Mouse (Mus musculus): ENCODE measurements around the gene Hepacam2. TPM values are rescaled to one million over a fixed set of nuclear protein-coding genes. Genes with fewer than 3 reads are reported as not detected.

Gene Hepacam2
- polyA plus RNA-seq (2014; fragmentation: Nextera tagmentation; extraction: Ambion mirVana) = 0.07 and 0.22 TPM in 2 replicates

DNA sequence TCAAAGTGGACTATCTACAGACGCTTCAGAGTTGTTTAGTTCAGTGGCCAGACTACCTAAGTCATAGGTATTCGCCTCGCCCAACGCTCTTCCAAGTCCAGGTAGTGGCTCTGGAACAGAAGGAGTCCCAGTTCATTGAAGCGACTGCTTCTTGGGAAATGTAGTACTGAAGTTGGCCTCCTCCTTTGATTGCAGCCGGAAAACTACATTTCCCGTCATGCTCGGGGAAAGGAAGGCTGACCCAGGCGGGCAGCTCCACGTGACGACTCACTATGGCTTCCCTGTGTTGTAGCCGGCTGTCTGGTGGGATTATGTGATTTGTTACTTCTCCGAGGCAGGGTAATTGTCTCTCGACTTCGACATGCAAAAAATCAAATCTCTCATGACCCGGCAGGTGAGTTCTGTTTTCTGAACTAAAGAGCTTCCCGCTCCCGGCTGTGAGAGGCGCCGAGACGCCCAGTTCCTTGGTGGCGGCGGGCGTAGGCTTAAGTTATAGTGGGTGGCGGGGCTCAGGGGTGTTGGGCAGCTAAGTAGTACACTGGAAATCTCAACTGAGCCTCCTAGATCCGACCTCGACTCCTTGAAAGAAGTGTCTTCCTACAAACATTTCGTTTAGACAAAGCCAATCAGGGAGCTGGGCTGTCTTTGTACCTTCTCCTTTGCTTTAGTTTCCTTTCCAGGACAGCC, at the start of gene Hepacam2, which contains the start of gene Vps50:
Hepacam2 (minus strand) TSS at position 137 of the 687 bp plus-strand sequence.
Vps50 (plus strand) TSS at position 221 of the 687 bp plus-strand sequence.
- Histone ChIP-seq H3K4me3 (ENCODE audit: low read depth, low read length) (peak within 1 kb of the TSS; percentile 61), H3K27ac (ENCODE audit: low read depth, low read length) (no peak within 1 kb of the TSS), H3K27me3 (replicated peaks; ENCODE audit: control insufficient read depth, insufficient read depth, low read length) (no peaks in the 10 kb centered on the region), H3K4me1 (replicated peaks; ENCODE audit: control insufficient read depth, insufficient read depth, low read length) (no peaks in the 10 kb centered on the region), H3K9ac (ENCODE audit: low read depth, low read length) (peak within 1 kb of the TSS; percentile 74), H3K9me3 (ENCODE audit: control insufficient read depth, low read length) (no peaks in the 10 kb centered on the region), H3K4me2 (peak within 1 kb of the TSS; percentile 82), H3K36me3 (ENCODE audit: control insufficient read depth, insufficient read depth, low read length) (no peaks in the 10 kb centered on the region)
- under 1% methylated on average over 28 of the region's 28 CpGs for WGBS
- ATAC-seq (replicated peaks; ENCODE audit: low FRiP score) (peak; percentile 99), DNase-seq (ENCODE audit: low spot score) (peak; percentile 75)

DNA sequence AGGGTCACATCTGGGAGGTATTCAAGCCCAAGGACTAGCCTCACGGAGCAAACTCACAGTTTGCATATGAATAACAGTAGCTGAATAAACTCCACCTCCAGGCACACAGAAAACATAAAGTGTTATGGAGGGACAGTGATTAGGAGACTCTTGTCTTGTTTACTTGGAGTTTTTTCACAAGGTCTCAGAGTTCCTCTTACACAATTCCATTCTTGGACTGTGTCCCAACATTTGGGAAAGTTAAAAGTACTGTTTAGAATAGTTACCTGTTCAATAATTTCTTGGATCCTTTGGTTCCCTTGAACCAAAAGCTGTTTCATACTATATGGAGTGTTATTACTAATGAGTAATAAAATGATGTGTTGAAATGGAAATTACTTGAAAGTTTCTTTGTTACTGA, 46.9 kb upstream of the Hepacam2 start:
- WGBS = 83% methylated on average over 1 of the region's 1 CpGs
- no peaks in the 10 kb centered on the region for H3K36me3 ChIP-seq (ENCODE audit: control insufficient read depth, insufficient read depth, low read length)

DNA sequence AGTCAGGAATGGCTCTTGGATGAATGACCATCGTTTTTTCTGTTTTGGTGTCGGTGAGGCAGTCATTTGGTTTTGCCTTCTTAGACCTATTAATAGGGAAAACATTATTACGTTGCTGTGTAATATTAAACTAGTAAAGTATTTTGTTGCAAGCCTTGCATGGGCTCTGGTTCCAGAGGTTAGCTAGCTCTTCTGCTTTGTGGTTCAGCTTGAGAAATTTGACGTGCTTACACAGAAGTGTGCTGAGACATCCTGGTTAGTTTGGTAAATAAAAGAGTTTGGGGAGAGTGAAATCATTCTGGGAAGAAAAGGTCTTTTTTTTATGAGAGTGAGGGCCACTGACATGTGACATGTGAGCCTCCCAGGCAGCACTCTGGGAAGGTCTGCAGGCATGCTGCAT, 45.8 kb upstream of the Hepacam2 start:
- DNase-seq (ENCODE audit: low spot score) = no peak
- Histone ChIP-seq H3K9me3 (ENCODE audit: control insufficient read depth, low read length) (no peaks in the 10 kb centered on the region), H3K27ac (ENCODE audit: low read depth, low read length) (no peak overlapping the region), H3K9ac (ENCODE audit: low read depth, low read length) (no peak overlapping the region), H3K4me2 (no peak overlapping the region), H3K36me3 (ENCODE audit: control insufficient read depth, insufficient read depth, low read length) (no peaks in the 10 kb centered on the region), H3K4me3 (ENCODE audit: low read depth, low read length) (no peak overlapping the region), H3K27me3 (replicated peaks; ENCODE audit: control insufficient read depth, insufficient read depth, low read length) (no peaks in the 10 kb centered on the region), H3K4me1 (replicated peaks; ENCODE audit: control insufficient read depth, insufficient read depth, low read length) (no peaks in the 10 kb centered on the region)
- ATAC-seq (replicated peaks; ENCODE audit: low FRiP score) = no peak
- 84% methylated on average over 4 of the region's 4 CpGs for WGBS

More for the DNA sequence above, 46.9 kb upstream of the Hepacam2 start:
- H3K9me3 ChIP-seq (ENCODE audit: control insufficient read depth, low read length) = no peaks in the 10 kb centered on the region
- no peak overlapping the region for H3K4me2 ChIP-seq
- no peaks in the 10 kb centered on the region for H3K4me1 ChIP-seq (replicated peaks; ENCODE audit: control insufficient read depth, insufficient read depth, low read length)
- no peak for DNase-seq (ENCODE audit: low spot score)
- no peak for ATAC-seq (replicated peaks; ENCODE audit: low FRiP score)
- no peak overlapping the region for H3K27ac ChIP-seq (ENCODE audit: low read depth, low read length)
- H3K4me3 ChIP-seq (ENCODE audit: low read depth, low read length) = no peak overlapping the region
- no peaks in the 10 kb centered on the region for H3K27me3 ChIP-seq (replicated peaks; ENCODE audit: control insufficient read depth, insufficient read depth, low read length)
- no peak overlapping the region for H3K9ac ChIP-seq (ENCODE audit: low read depth, low read length)

DNA sequence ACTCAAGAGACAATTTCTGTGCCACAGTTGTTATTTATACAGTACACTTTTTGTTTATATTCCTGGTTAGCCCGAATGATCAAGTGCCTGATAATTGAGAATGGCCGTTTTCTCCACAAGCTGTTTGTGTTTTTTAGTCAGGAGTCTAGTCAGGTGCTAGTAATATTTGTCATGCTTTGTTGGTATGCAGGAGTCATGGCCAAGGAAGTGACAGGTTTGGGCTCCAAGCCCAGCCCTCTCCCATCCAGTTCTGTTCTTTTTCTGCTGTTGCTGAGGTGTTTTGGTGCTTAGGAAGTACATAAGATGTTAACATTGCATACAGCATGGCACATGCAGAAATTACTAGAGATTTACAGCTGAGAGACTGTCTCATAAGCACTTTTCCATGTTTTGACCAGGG, 41.4 kb upstream of the Hepacam2 start:
- Histone ChIP-seq H3K36me3 (ENCODE audit: control insufficient read depth, insufficient read depth, low read length) (no peaks in the 10 kb centered on the region), H3K4me1 (replicated peaks; ENCODE audit: control insufficient read depth, insufficient read depth, low read length) (no peaks in the 10 kb centered on the region), H3K27ac (ENCODE audit: low read depth, low read length) (no peak overlapping the region), H3K9ac (ENCODE audit: low read depth, low read length) (no peak overlapping the region), H3K4me2 (no peak overlapping the region), H3K4me3 (ENCODE audit: low read depth, low read length) (no peak overlapping the region), H3K27me3 (replicated peaks; ENCODE audit: control insufficient read depth, insufficient read depth, low read length) (no peaks in the 10 kb centered on the region), H3K9me3 (ENCODE audit: control insufficient read depth, low read length) (no peaks in the 10 kb centered on the region)
- ATAC-seq (replicated peaks; ENCODE audit: low FRiP score) (no peak), DNase-seq (ENCODE audit: low spot score) (no peak)
- WGBS = 82% methylated on average over 2 of the region's 2 CpGs

DNA sequence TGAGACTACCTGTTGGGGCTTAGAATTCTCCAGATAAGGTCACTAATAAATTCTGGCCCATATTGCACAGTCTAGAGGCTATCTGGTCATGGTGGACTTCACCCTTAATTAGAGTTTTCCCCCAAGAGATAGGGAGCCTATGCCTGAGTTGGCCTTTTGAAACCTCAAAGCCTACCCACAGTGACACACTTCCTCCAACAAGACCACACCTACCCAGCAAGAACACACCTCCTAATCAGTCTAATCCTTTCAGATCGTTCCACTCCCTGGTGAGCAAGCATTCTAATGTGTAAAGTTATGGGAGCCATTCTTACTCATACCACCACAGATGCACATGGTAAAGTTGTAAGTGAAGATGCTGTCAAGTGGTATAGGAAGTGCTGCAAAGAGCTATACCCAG, 38.0 kb upstream of the Hepacam2 start:
- Histone ChIP-seq H3K4me2 (no peak overlapping the region), H3K9ac (ENCODE audit: low read depth, low read length) (no peak overlapping the region), H3K4me1 (replicated peaks; ENCODE audit: control insufficient read depth, insufficient read depth, low read length) (no peaks in the 10 kb centered on the region), H3K27ac (ENCODE audit: low read depth, low read length) (no peak overlapping the region), H3K9me3 (ENCODE audit: control insufficient read depth, low read length) (no peaks in the 10 kb centered on the region), H3K4me3 (ENCODE audit: low read depth, low read length) (no peak overlapping the region), H3K27me3 (replicated peaks; ENCODE audit: control insufficient read depth, insufficient read depth, low read length) (no peaks in the 10 kb centered on the region), H3K36me3 (ENCODE audit: control insufficient read depth, insufficient read depth, low read length) (no peaks in the 10 kb centered on the region)
- DNase-seq (ENCODE audit: low spot score) = no peak
- WGBS = 45% methylated on average over 1 of the region's 1 CpGs
- ATAC-seq (replicated peaks; ENCODE audit: low FRiP score) = peak; percentile 43; the same call in 1 of the 2 replicates

DNA sequence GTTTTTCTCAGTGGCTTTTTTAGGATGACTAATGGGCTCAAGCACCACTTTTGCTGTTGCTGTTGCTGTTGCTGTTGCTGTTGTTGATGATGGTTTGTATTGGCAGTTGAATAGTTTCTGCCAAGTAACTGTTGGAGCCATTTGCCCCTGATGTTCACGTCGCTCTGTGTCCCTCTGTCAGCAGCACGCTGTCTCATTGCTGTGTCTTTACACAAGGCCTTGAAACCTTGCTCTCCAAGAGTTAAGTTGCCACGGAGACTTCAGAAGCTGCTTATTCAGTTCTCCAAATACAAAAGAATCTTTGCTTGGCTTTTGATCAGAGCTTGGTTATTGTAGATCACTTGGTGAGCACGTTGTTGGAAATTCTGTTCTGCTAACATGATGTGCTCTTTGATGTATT, 33.3 kb upstream of the Hepacam2 start:
- H3K4me3 ChIP-seq (ENCODE audit: low read depth, low read length) = no peak overlapping the region
- ATAC-seq (replicated peaks; ENCODE audit: low FRiP score) = no peak
- no peaks in the 10 kb centered on the region for H3K4me1 ChIP-seq (replicated peaks; ENCODE audit: control insufficient read depth, insufficient read depth, low read length)
- no peak for DNase-seq (ENCODE audit: low spot score)
- no peak overlapping the region for H3K9ac ChIP-seq (ENCODE audit: low read depth, low read length)
- no peak overlapping the region for H3K27ac ChIP-seq (ENCODE audit: low read depth, low read length)
- no peak overlapping the region for H3K4me2 ChIP-seq
- no peaks in the 10 kb centered on the region for H3K9me3 ChIP-seq (ENCODE audit: control insufficient read depth, low read length)
- no peaks in the 10 kb centered on the region for H3K36me3 ChIP-seq (ENCODE audit: control insufficient read depth, insufficient read depth, low read length)
- 92% methylated on average over 5 of the region's 5 CpGs for WGBS
- H3K27me3 ChIP-seq (replicated peaks; ENCODE audit: control insufficient read depth, insufficient read depth, low read length) = no peaks in the 10 kb centered on the region

DNA sequence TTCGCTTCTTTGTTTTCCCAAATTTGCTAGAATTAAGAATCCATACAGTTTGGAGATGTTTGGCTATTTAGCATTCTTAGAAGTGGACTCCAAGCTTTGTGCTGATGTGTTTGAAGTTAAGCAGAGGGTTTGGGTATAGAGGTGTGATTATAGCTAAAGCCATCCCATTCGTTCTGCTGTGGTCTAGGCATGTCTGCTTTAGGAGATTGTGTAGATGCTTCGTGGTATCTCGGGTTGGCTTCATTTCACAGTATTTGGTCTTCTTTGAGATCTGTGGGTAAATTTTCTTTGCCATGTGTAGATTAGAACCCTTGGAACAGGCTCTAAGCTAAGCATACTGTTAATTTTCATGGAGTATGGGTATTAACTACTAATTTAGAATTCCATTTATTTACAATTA, 30.1 kb upstream of the Hepacam2 start:
- Histone ChIP-seq H3K27me3 (replicated peaks; ENCODE audit: control insufficient read depth, insufficient read depth, low read length) (no peaks in the 10 kb centered on the region), H3K9me3 (ENCODE audit: control insufficient read depth, low read length) (no peaks in the 10 kb centered on the region), H3K4me3 (ENCODE audit: low read depth, low read length) (no peak overlapping the region), H3K9ac (ENCODE audit: low read depth, low read length) (no peak overlapping the region), H3K4me1 (replicated peaks; ENCODE audit: control insufficient read depth, insufficient read depth, low read length) (no peaks in the 10 kb centered on the region), H3K4me2 (no peak overlapping the region), H3K36me3 (ENCODE audit: control insufficient read depth, insufficient read depth, low read length) (no peaks in the 10 kb centered on the region), H3K27ac (ENCODE audit: low read depth, low read length) (no peak overlapping the region)
- ATAC-seq (replicated peaks; ENCODE audit: low FRiP score) (peak; percentile 15; the same call in 1 of the 2 replicates), DNase-seq (ENCODE audit: low spot score) (no peak)
- WGBS = 77% methylated on average over 4 of the region's 4 CpGs

DNA sequence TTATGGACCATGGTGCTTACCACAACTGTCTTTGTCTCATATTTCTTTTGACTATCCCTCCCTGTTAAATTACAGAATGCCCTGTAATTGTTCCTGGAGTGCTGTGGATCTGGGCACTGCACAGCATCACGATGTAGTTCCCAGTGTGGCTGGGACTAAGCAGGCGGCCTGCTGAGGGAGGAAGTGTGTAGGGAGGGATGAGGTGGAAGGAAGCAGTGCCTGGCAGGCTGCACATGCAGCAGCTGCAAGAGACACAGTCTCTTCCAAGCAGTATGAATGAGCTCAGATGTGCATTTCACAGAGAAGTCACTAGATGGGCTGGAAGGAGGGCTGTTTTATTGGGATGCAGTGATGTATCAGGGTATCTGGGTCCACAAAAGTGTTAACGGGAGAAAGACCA, 14.5 kb upstream of the Hepacam2 start:
- no peak overlapping the region for H3K4me3 ChIP-seq (ENCODE audit: low read depth, low read length)
- no peak for DNase-seq (ENCODE audit: low spot score)
- no peaks in the 10 kb centered on the region for H3K4me1 ChIP-seq (replicated peaks; ENCODE audit: control insufficient read depth, insufficient read depth, low read length)
- H3K9me3 ChIP-seq (ENCODE audit: control insufficient read depth, low read length) = no peaks in the 10 kb centered on the region
- no peak overlapping the region for H3K27ac ChIP-seq (ENCODE audit: low read depth, low read length)
- no peaks in the 10 kb centered on the region for H3K36me3 ChIP-seq (ENCODE audit: control insufficient read depth, insufficient read depth, low read length)
- ATAC-seq (replicated peaks; ENCODE audit: low FRiP score) = 0 out of 2 replicates have a peak, but pooled peaks have one; percentile 30
- H3K4me2 ChIP-seq = no peak overlapping the region
- H3K27me3 ChIP-seq (replicated peaks; ENCODE audit: control insufficient read depth, insufficient read depth, low read length) = no peaks in the 10 kb centered on the region
- 52% methylated on average over 3 of the region's 3 CpGs for whole genome bisulfite sequencing
- no peak overlapping the region for H3K9ac ChIP-seq (ENCODE audit: low read depth, low read length)

DNA sequence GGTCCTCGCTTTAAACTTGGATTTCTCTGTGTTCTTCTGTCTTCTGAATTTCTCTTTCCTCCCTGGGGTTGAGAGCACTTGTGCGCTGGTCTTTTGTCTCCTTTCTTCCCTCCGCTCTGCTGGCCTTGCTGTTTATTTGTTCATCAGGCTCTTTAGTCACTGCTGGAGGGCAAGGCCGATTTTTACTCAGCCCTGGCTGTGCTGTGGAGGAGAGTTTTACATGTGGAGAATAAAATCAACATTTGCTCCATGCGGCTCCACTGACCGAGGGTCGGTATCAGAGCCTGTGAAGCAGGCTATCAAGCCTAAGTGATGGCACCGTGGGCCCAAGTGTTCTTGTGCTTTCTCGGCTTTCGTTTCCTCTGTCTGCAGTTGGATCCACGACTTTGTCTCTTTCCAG, 13.5 kb upstream of the Hepacam2 start:
- Histone ChIP-seq H3K4me1 (replicated peaks; ENCODE audit: control insufficient read depth, insufficient read depth, low read length) (no peaks in the 10 kb centered on the region; the same call in 1 of the 2 replicates), H3K9ac (ENCODE audit: low read depth, low read length) (no peak overlapping the region), H3K4me2 (no peak overlapping the region), H3K27me3 (replicated peaks; ENCODE audit: control insufficient read depth, insufficient read depth, low read length) (no peaks in the 10 kb centered on the region), H3K36me3 (ENCODE audit: control insufficient read depth, insufficient read depth, low read length) (no peaks in the 10 kb centered on the region), H3K4me3 (ENCODE audit: low read depth, low read length) (no peak overlapping the region), H3K27ac (ENCODE audit: low read depth, low read length) (no peak overlapping the region), H3K9me3 (ENCODE audit: control insufficient read depth, low read length) (no peaks in the 10 kb centered on the region)
- WGBS = 75% methylated on average over 11 of the region's 11 CpGs
- ATAC-seq (replicated peaks; ENCODE audit: low FRiP score) (no peak), DNase-seq (ENCODE audit: low spot score) (no peak)
